Mouse (Mus musculus): ENCODE results near the gene 0610010F05Rik.
"Not testable (repeated sequence)": the region's sequence is repeated elsewhere in the genome, so short reads cannot be mapped to it uniquely, and the experiment has no call there.

The 0610010F05Rik gene

GRCm38 (mm10) chr11:23618995-23619394 lies 14.4 kb downstream of the 0610010F05Rik start:
- in situ Hi-C loops (cut with MboI; ENCODE audit: low pct_unique_long_range_greater_than_20kb in 1 of 2, low sequenced_read_pairs in 2 of 2, unreplicated experiment in 1 of 2): no loop called here

DNA sequence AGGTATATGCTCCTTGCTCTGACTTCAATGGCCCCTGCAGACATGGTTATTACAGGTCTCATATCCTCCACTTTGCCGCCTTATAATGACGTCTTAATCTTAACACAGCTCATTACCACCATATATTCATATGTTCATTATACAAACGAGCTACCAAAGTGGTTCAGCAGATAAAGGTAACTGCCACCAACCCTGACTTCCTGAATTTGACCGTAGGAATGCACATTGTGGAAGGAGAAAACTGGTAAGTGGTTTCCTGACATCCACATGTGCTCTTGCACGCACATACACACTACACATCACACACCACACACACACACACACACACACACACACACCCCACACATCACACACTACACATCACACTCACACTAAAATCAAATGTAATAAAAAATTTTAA lies 18.9 kb downstream of the 0610010F05Rik start:
- in situ Hi-C loops (cut with MboI; ENCODE audit: low pct_unique_long_range_greater_than_20kb in 1 of 2, low sequenced_read_pairs in 2 of 2, unreplicated experiment in 1 of 2): no loop called here

DNA sequence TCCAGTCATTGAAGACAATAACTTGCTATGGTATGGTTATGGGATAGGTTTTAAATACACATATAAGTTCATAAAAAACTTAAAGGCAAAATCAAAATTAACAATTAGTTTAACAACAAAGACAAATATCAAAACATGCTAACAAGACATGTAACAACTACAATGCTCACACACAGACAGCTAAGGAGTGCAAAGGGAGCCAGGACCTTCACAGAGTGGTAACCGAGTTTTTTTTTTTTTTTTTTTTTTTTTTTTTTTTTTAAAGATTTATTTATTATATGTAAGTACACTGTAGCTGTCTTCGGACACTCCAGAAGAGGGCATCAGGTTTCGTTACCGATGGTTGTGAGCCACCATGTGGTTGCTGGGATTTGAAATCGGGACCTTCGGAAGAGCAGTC lies 26.1 kb downstream of the 0610010F05Rik start:
- in situ Hi-C loops (cut with MboI; ENCODE audit: low pct_unique_long_range_greater_than_20kb in 1 of 2, low sequenced_read_pairs in 2 of 2, unreplicated experiment in 1 of 2): not testable (repeated sequence)

GRCm38 (mm10) chr11:23570130-23570529 lies 63.3 kb downstream of the 0610010F05Rik start:
- in situ Hi-C loops (cut with MboI; ENCODE audit: low pct_unique_long_range_greater_than_20kb in 1 of 2, low sequenced_read_pairs in 2 of 2, unreplicated experiment in 1 of 2): no loop called here

DNA sequence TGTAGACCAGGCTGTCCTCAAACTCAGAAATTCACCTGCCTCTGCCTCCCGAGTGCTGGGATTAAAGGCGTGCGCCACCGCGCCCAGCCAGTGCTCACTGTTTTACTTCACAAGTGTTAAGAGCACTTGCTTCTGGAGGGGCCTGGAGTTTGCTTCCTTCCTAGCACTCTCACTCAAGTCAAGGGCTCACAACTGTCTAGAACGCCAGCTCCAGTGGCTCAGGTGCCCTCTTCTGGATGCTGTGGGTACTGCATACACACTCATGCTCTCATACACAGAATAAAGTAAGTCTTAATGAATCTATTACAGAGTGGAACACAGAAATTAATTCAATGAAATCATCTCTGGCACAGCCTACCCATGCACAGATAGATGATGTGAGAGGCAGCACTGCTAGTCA lies 67.7 kb downstream of the 0610010F05Rik start:
- in situ Hi-C loops (cut with MboI; ENCODE audit: low pct_unique_long_range_greater_than_20kb in 1 of 2, low sequenced_read_pairs in 2 of 2, unreplicated experiment in 1 of 2): no loop called here

DNA sequence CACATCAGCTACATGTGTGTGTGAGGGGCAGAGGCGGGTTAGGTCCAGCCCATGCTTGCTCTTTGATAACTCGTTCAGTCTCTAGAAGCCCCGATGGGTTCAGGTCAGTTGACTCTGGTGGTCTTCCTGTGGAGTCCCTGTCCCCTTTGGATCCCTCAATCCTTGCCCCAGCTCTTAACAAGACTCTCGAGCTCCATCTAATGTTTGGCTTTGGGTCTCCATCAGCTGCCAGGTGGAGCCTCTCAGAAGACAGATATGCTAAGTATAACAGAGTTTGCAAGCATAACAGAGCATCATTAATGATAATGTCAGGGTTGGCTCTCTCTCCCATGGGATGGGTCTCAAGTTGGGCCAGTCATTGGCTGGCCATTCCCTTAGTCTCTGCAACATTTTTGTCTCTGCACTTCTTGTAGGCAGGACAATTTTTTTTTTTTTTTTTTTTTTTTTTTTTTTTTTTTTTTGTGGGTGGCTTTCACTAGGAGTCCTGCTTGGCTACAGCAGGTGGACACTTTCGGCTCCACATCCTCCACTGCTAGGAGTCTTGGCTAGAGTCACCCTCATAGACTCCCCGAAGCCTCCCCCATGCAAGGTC lies 76.3 kb downstream of the 0610010F05Rik start:
- in situ Hi-C loops (cut with MboI; ENCODE audit: low pct_unique_long_range_greater_than_20kb in 1 of 2, low sequenced_read_pairs in 2 of 2, unreplicated experiment in 1 of 2): no loop called here

DNA sequence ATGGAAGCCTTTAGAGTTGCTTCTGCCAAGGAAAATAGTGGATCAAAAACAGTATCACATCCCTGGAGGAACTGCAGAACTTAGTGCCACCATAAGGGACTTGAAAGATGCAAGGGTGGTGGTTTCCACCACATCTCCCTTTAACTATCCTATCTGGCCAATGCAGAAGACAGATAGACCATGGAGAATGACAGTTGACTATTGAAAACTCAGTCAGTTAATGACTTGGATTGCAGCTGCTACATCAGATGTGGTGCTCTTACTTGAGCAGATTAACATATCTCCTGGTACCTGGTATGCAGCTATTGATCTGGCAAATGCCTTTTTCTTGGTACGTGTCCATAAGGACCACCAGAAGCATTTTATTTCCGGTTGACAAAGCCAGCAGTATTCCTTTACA lies 96.0 kb downstream of the 0610010F05Rik start:
- in situ Hi-C loops (cut with MboI; ENCODE audit: low pct_unique_long_range_greater_than_20kb in 1 of 2, low sequenced_read_pairs in 2 of 2, unreplicated experiment in 1 of 2): no loop called here

DNA sequence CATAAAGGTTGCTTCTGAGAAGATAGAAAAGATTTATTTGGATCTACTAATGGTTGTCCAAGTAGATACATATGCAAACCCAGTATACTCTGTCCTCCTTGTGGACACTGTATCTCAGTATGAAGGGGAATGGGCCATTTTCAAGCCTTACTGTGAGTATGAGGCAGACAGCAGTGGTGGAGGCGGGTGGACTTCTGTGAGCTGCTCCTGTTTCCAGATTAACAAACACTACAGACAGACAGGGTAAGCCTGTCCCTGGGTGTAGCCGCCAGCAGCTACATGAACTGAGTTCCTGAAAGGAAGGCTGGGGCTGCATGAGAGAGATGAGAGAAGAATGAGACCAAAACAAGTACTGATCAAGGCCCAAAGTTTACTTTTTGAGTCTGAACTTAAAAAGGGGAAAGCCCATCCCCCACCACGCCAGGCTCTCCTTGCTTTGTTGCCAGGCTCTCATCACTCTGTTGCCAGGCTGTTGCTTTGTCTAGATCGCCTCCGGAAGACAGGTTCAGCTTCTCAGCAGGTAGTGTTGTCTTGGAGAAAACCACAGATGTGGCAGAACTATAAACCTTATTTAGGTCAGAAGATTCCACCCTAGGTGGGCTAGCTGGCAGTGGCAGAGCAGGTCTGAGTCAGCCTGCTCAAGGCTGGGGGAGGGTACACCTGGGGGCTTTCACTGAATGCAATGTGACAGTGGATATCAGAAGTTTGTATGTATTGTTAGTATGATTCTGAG lies 112.8 kb downstream of the 0610010F05Rik start, which contains the start of gene 1700093K21Rik:
TSS of gene 1700093K21Rik (minus strand) at position 683 of the 733 bp plus-strand sequence.
- in situ Hi-C loops (cut with MboI; ENCODE audit: low pct_unique_long_range_greater_than_20kb in 1 of 2, low sequenced_read_pairs in 2 of 2, unreplicated experiment in 1 of 2): loop anchor here in 1 of 2 experiments (25.0 kb wide), 1 partner anchor 358 kb away; no protein-coding TSS in a partner anchor

DNA sequence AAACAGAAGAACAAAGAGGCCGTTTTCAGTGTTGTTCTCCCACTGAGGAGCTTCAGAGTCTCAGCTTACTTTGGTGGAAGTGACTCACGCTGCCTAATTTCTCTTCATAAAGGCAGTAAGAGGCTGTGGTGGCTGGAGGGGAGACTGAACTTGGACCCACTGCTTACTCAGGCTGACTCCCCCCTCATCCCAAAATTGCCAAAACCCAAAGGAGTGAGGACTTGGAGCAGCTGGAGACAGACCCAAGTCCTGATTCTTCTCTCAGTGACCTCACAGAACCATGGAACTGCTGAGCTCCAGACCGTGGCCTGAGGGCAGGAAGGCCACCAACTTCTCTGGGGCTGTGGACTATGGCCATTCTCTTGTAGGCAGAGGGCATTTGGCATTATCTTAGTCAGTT lies 114.5 kb downstream of the 0610010F05Rik start:
- in situ Hi-C loops (cut with MboI; ENCODE audit: low pct_unique_long_range_greater_than_20kb in 1 of 2, low sequenced_read_pairs in 2 of 2, unreplicated experiment in 1 of 2): loop anchor here in 1 of 2 experiments (25.0 kb wide), 1 partner anchor 357 kb away; no protein-coding TSS in a partner anchor

DNA sequence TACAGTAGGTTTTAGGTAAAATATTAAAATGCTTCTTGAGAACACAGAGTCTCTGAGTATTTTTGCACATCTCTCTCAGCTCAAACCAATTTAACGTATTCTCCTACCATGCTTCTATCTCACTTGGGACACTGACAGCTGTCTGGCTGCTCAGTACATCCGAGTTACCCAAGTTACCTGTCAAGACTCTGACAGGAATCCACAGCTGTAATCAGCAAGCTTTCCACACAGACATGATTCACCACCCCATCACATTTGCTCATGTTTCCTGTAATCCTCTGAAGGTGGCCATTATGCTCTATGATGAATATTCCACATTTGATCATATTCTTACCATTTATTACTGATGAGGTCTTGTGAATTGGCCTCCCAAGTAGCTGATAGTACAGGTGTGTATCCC lies 118.1 kb downstream of the 0610010F05Rik start:
- in situ Hi-C loops (cut with MboI; ENCODE audit: low pct_unique_long_range_greater_than_20kb in 1 of 2, low sequenced_read_pairs in 2 of 2, unreplicated experiment in 1 of 2): loop anchor here in 1 of 2 experiments (25.0 kb wide), 1 partner anchor 353 kb away; no protein-coding TSS in a partner anchor
